Mouse (Mus musculus): ENCODE results near the gene Krtap9-5. TPM values are rescaled to one million over a fixed set of nuclear protein-coding genes. Genes with fewer than 3 reads are reported as not detected.

Krtap9-5 gene
- polyA plus RNA-seq, 2 experiments: not detected

GRCm38 (mm10) chr11:99964213-99964612 is 15.9 kb downstream of the Krtap9-5 start:
- H3K4me1 ChIP-seq (replicated peaks; ENCODE audit: control insufficient read depth in 2 of 2, insufficient read depth in 2 of 2, low read length in 1 of 2): no peaks in the 10 kb centered on the region
- H3K27me3 ChIP-seq (ENCODE audit: control insufficient read depth, insufficient read depth, low read length): no peaks in the 10 kb centered on the region
- WGBS (ENCODE audit: insufficient replicate concordance): 36% methylated on average over 6 of the region's 6 CpGs
- ATAC-seq (ENCODE audit: insufficient read depth) (no peak), DNase-seq (ENCODE audit: low read depth in 3 of 3, low spot score in 3 of 3) (no peak)
- no peaks in the 10 kb centered on the region for H3K9me3 ChIP-seq (ENCODE audit: control insufficient read depth, low read length)
- TF ChIP-seq EP300 (IDR thresholded peaks at IDR 0.05; ENCODE audit: low read depth) (no peak), CTCF (IDR thresholded peaks at IDR 0.05; ENCODE audit: low read depth) (no peak)
- H3K36me3 ChIP-seq (replicated peaks; ENCODE audit: control insufficient read depth, insufficient read depth, low read depth): no peaks in the 10 kb centered on the region
- H3K27ac ChIP-seq: no peak overlapping the region
- H3K9ac ChIP-seq (replicated peaks): no peak overlapping the region
- H3K4me2 ChIP-seq (ENCODE audit: low read depth): no peak overlapping the region
- no peak overlapping the region for H3K4me3 ChIP-seq (ENCODE audit: insufficient read depth in 1 of 2, low read depth in 2 of 2, low read length in 2 of 2)

DNA sequence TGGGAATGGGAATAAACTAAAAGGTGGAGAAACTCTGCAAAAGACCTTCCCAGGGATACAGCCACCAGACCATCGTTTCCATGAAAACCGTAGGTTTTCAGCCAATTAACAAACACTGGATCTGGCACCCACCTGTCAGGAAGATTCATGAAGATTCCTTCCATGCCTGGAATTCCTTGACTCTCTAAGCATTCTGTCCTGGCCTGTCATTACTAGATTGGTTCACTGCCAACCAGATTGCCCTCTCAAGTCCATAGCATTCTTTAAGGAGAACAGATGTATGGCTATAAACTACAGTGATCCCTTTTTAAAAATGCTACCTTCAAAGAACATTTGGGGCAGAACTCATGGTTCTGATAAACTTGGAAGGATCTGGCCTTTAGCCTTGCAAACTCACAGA is 17.7 kb downstream of the Krtap9-5 start:
- Histone ChIP-seq H3K4me2 (ENCODE audit: low read depth) (no peak overlapping the region), H3K9ac (replicated peaks) (no peak overlapping the region), H3K4me3 (ENCODE audit: insufficient read depth in 1 of 2, low read depth in 2 of 2, low read length in 2 of 2) (no peak overlapping the region), H3K9me3 (ENCODE audit: control insufficient read depth, low read length) (no peaks in the 10 kb centered on the region), H3K27ac (no peak overlapping the region), H3K4me1 (replicated peaks; ENCODE audit: control insufficient read depth in 2 of 2, insufficient read depth in 2 of 2, low read length in 1 of 2) (no peaks in the 10 kb centered on the region), H3K36me3 (replicated peaks; ENCODE audit: control insufficient read depth, insufficient read depth, low read depth) (no peaks in the 10 kb centered on the region), H3K27me3 (ENCODE audit: control insufficient read depth, insufficient read depth, low read length) (no peaks in the 10 kb centered on the region)
- no peak for TF ChIP-seq EP300 (IDR thresholded peaks at IDR 0.05; ENCODE audit: low read depth)
- TF ChIP-seq CTCF (IDR thresholded peaks at IDR 0.05; ENCODE audit: low read depth): no peak
- 23% methylated on average over 2 of the region's 2 CpGs for WGBS (ENCODE audit: insufficient replicate concordance)
- ATAC-seq (ENCODE audit: insufficient read depth) (no peak), DNase-seq (ENCODE audit: low read depth in 3 of 3, low spot score in 3 of 3) (no peak)

GRCm38 (mm10) chr11:99978953-99979352 is 30.7 kb downstream of the Krtap9-5 start, which contains the start of gene Krtap29-1:
Gene Krtap29-1, minus strand, starts transcription at chr11:99979053.
- no peak for DNase-seq (ENCODE audit: low read depth in 3 of 3, low spot score in 3 of 3)
- TF ChIP-seq EP300 (IDR thresholded peaks at IDR 0.05; ENCODE audit: low read depth) (no peak), CTCF (IDR thresholded peaks at IDR 0.05; ENCODE audit: low read depth) (no peak)

DNA sequence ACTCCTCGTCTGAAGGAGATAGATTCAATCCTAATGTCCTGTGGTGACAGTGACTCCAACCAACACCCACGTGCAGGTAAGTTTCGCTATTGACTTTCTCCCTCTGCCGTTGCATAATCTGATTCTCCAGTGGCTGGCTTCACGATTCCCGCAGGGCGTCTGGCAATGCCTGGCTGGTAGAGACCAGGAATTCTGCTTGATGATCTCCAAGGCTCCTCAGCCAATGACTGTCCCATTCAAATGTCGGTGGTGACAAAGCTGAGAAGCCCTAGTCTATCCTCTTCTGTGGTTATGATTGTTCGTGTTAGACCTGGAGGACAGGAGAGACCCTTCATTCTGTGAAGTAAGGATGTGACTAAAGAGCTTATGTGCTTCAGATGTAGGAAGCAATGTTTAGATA is 34.5 kb downstream of the Krtap9-5 start:
- no peaks in the 10 kb centered on the region for H3K4me1 ChIP-seq (replicated peaks; ENCODE audit: control insufficient read depth in 2 of 2, insufficient read depth in 2 of 2, low read length in 1 of 2)
- no peak overlapping the region for H3K4me2 ChIP-seq (ENCODE audit: low read depth)
- no peaks in the 10 kb centered on the region for H3K9me3 ChIP-seq (ENCODE audit: control insufficient read depth, low read length)
- no peaks in the 10 kb centered on the region for H3K36me3 ChIP-seq (replicated peaks; ENCODE audit: control insufficient read depth, insufficient read depth, low read depth)
- no peaks in the 10 kb centered on the region for H3K27me3 ChIP-seq (ENCODE audit: control insufficient read depth, insufficient read depth, low read length)
- H3K9ac ChIP-seq (replicated peaks): no peak overlapping the region
- H3K4me3 ChIP-seq (ENCODE audit: insufficient read depth in 1 of 2, low read depth in 2 of 2, low read length in 2 of 2): no peak overlapping the region
- ATAC-seq (ENCODE audit: insufficient read depth): no peak
- no peak for TF ChIP-seq EP300 (IDR thresholded peaks at IDR 0.05; ENCODE audit: low read depth)
- no peak for TF ChIP-seq CTCF (IDR thresholded peaks at IDR 0.05; ENCODE audit: low read depth)
- 65% methylated on average over 9 of the region's 9 CpGs for WGBS (ENCODE audit: insufficient replicate concordance)
- H3K27ac ChIP-seq: no peak overlapping the region
- DNase-seq (ENCODE audit: low read depth in 3 of 3, low spot score in 3 of 3): no peak

More at GRCm38 (mm10) chr11:99978953-99979352, 30.7 kb downstream of the Krtap9-5 start, which contains the start of gene Krtap29-1:
- Histone ChIP-seq H3K36me3 (replicated peaks; ENCODE audit: control insufficient read depth, insufficient read depth, low read depth) (no peaks in the 10 kb centered on the region), H3K9ac (replicated peaks) (no peak within 1 kb of the TSS), H3K9me3 (ENCODE audit: control insufficient read depth, low read length) (no peaks in the 10 kb centered on the region), H3K4me2 (ENCODE audit: low read depth) (no peak within 1 kb of the TSS), H3K27ac (no peak within 1 kb of the TSS), H3K4me3 (ENCODE audit: insufficient read depth in 1 of 2, low read depth in 2 of 2, low read length in 2 of 2) (no peak within 1 kb of the TSS), H3K4me1 (replicated peaks; ENCODE audit: control insufficient read depth in 2 of 2, insufficient read depth in 2 of 2, low read length in 1 of 2) (no peaks in the 10 kb centered on the region), H3K27me3 (ENCODE audit: control insufficient read depth, insufficient read depth, low read length) (no peaks in the 10 kb centered on the region)
- WGBS (ENCODE audit: insufficient replicate concordance): 40% methylated on average over 5 of the region's 5 CpGs
- no peak for ATAC-seq (ENCODE audit: insufficient read depth)

- TF ChIP-seq EP300 (IDR thresholded peaks at IDR 0.05; ENCODE audit: low read depth): no peak
- no peak for TF ChIP-seq CTCF (IDR thresholded peaks at IDR 0.05; ENCODE audit: low read depth)
- Histone ChIP-seq H3K4me1 (replicated peaks; ENCODE audit: control insufficient read depth in 2 of 2, insufficient read depth in 2 of 2, low read length in 1 of 2) (no peaks in the 10 kb centered on the region), H3K27me3 (ENCODE audit: control insufficient read depth, insufficient read depth, low read length) (no peaks in the 10 kb centered on the region), H3K27ac (no peak overlapping the region), H3K9me3 (ENCODE audit: control insufficient read depth, low read length) (no peaks in the 10 kb centered on the region), H3K36me3 (replicated peaks; ENCODE audit: control insufficient read depth, insufficient read depth, low read depth) (no peaks in the 10 kb centered on the region), H3K9ac (replicated peaks) (no peak overlapping the region), H3K4me3 (ENCODE audit: insufficient read depth in 1 of 2, low read depth in 2 of 2, low read length in 2 of 2) (no peak overlapping the region), H3K4me2 (ENCODE audit: low read depth) (no peak overlapping the region)
- 58% methylated on average over 1 of the region's 1 CpGs for WGBS (ENCODE audit: insufficient replicate concordance)
- no peak for DNase-seq (ENCODE audit: low read depth in 3 of 3, low spot score in 3 of 3)
- ATAC-seq (ENCODE audit: insufficient read depth): no peak
Observed at GRCm38 (mm10) chr11:99983442-99983841, 35.2 kb downstream of the Krtap9-5 start.

Data from liver, embryonic 14.5 days (tissue).